Mouse (Mus musculus) C2C12 (cell line): Measurements from ENCODE around the gene Nck2. TPM values are rescaled to one million over a fixed set of nuclear protein-coding genes. Genes with fewer than 3 reads are reported as not detected.

Experiments used
- H3K27me3 ChIP-seq: one replicate; pipeline ENCODE4 v1.6.1; 2011; ENCODE audit not compliant: control insufficient read depth, insufficient read depth, insufficient read length
- H3K36me3 ChIP-seq: one replicate; pipeline ENCODE4 v1.6.1; 2011; ENCODE audit not compliant: control insufficient read depth, insufficient read depth
- H3K4me3 ChIP-seq: one replicate; pipeline ENCODE4 v1.5.1; 2011; ENCODE audit warnings: mild to moderate bottlenecking, control low read depth; ENCODE audit not compliant: poor library complexity, insufficient read depth, severe bottlenecking
- H3K79me2 ChIP-seq: one replicate; pipeline ENCODE4 v1.6.1; 2011; ENCODE audit not compliant: control insufficient read depth, insufficient read depth
- H3K79me3 ChIP-seq: one replicate; pipeline ENCODE4 v1.6.1; 2011; ENCODE audit warnings: low read depth, control low read depth
- H3ac ChIP-seq: one replicate; pipeline ENCODE3; 2011; ENCODE audit warnings: low read depth; ENCODE audit not compliant: control insufficient read depth, insufficient read length
- CEBPB ChIP-seq: IDR thresholded peaks from one replicate; pipeline ENCODE4 v1.6.1; 2011; ENCODE audit warnings: low read depth, mild to moderate bottlenecking, control low read depth, moderate library complexity
- CTCF ChIP-seq: IDR thresholded peaks from one replicate; pipeline ENCODE4 v1.5.1; 2011; ENCODE audit not compliant: control insufficient read depth, insufficient read depth, insufficient read length
- FOSL1 ChIP-seq: IDR thresholded peaks from one replicate; pipeline ENCODE4 v1.8.0; 2011; ENCODE audit warnings: mild to moderate bottlenecking, low read length; ENCODE audit not compliant: poor library complexity, insufficient read depth, severe bottlenecking
- MAX ChIP-seq: IDR thresholded peaks from one replicate; pipeline ENCODE4 v1.6.1; 2011; ENCODE audit warnings: mild to moderate bottlenecking, control low read depth
- MYOD1 ChIP-seq: IDR thresholded peaks from one replicate; pipeline ENCODE4 v1.6.1; 2011; ENCODE audit warnings: low read depth; ENCODE audit not compliant: control insufficient read depth, insufficient read length
- MYOG ChIP-seq: IDR thresholded peaks from one replicate; pipeline ENCODE4 v1.6.1; 2011; ENCODE audit not compliant: control insufficient read depth, insufficient read length; ENCODE audit errors: extremely low read depth
- USF1 ChIP-seq: IDR thresholded peaks from one replicate; pipeline ENCODE4 v1.6.1; 2011; ENCODE audit warnings: low read depth, mild to moderate bottlenecking, control low read depth, moderate library complexity
- polyA plus RNA-seq: library from polyadenylated mRNA; unstranded; fragments of >200 nt; fragmentation: generic; extraction: Trizol; gene quantifications from one replicate; pipeline ENCODE4 v1.2.1, GENCODE M21; 2012; ENCODE audit warnings: missing spikeins

Nck2 gene
- polyA plus RNA-seq, 1 experiment: 18.0 TPM

GRCm38 (mm10) chr1:43574793-43575304, 130.5 kb downstream of the Nck2 start:
- Histone ChIP-seq H3K79me3 (no peaks in the 10 kb centered on the region), H3ac (no peak overlapping the region), H3K36me3 (peaks cover 6% of the 10 kb centered on the region), H3K27me3 (no peaks in the 10 kb centered on the region), H3K4me3 (no peak overlapping the region), H3K79me2 (no peaks in the 10 kb centered on the region)
- TF ChIP-seq MYOD1 (no peak), USF1 (no peak), FOSL1 (no peak), MYOG (no peak), MAX (no peak), CTCF (no peak), CEBPB (no peak)

DNA sequence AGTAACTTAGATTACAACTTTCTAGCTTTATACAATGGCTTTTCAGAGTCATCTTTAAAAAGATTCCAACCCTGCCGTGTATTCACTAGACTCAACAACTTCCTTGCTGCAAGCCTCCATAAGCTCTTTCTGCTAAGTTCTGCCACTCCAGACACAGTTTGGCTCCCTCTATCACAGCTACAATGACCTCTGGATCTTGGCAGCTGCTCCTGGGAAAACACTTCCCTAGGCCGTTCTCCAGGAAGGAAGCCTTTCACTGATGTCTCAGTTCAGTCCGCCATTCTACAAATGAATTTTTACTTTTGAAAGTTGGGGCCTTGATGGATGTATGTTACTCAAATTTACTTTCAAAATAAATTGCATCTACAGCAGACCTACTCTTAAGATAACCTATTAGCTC, 133.0 kb downstream of the Nck2 start:
- Histone ChIP-seq H3K79me3 (no peaks in the 10 kb centered on the region), H3K79me2 (no peaks in the 10 kb centered on the region), H3ac (no peak overlapping the region), H3K36me3 (no peaks in the 10 kb centered on the region), H3K27me3 (no peaks in the 10 kb centered on the region), H3K4me3 (no peak overlapping the region)
- no peak for TF ChIP-seq MYOD1
- no peak for TF ChIP-seq FOSL1
- no peak for TF ChIP-seq MYOG
- no peak for TF ChIP-seq CEBPB

GRCm38 (mm10) chr1:43583564-43583963, 139.2 kb downstream of the Nck2 start:
- no peaks in the 10 kb centered on the region for H3K79me3 ChIP-seq
- TF ChIP-seq MYOG (no peak), CEBPB (no peak), USF1 (no peak), FOSL1 (no peak), MYOD1 (no peak), CTCF (no peak), MAX (no peak)

GRCm38 (mm10) chr1:43589001-43589400, 144.6 kb downstream of the Nck2 start:
- Histone ChIP-seq H3K36me3 (no peaks in the 10 kb centered on the region), H3K27me3 (no peaks in the 10 kb centered on the region), H3K4me3 (no peak overlapping the region), H3K79me3 (no peaks in the 10 kb centered on the region), H3K79me2 (no peaks in the 10 kb centered on the region), H3ac (no peak overlapping the region)
- TF ChIP-seq MYOG (no peak), FOSL1 (no peak), MYOD1 (no peak), CEBPB (no peak), USF1 (no peak), MAX (no peak), CTCF (no peak)

More at GRCm38 (mm10) chr1:43583564-43583963, 139.2 kb downstream of the Nck2 start:
- Histone ChIP-seq H3K27me3 (no peaks in the 10 kb centered on the region), H3K36me3 (no peaks in the 10 kb centered on the region), H3ac (no peak overlapping the region), H3K4me3 (no peak overlapping the region), H3K79me2 (no peaks in the 10 kb centered on the region)

- H3ac ChIP-seq: no peak overlapping the region
- H3K27me3 ChIP-seq: no peaks in the 10 kb centered on the region
- no peak overlapping the region for H3K4me3 ChIP-seq
- H3K79me2 ChIP-seq: no peaks in the 10 kb centered on the region
- H3K36me3 ChIP-seq: no peaks in the 10 kb centered on the region
- TF ChIP-seq MYOG (no peak), CEBPB (no peak), MAX (no peak), MYOD1 (no peak)
- no peaks in the 10 kb centered on the region for H3K79me3 ChIP-seq
Observed at GRCm38 (mm10) chr1:43589910-43590309, 145.5 kb downstream of the Nck2 start.

DNA sequence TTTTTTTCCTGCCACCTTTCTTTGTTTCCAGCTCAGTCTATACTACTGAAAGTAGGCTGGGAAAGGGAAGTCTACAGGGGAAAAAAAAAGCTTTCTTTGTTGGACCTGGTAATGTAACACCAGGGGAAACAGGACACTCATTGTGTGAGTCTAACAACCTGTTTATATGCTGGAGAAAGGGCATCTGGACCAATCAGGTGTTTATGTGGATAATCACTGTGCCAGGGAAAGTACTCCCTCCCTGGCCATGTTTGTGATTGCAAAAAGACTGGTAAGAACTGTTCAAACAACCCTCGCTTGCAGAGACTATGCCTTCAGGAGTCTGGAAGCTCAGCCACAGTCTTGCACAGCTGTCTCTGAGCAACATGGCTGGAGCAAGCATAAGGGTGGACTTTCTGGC, 146.3 kb downstream of the Nck2 start:
- Histone ChIP-seq H3ac (no peak overlapping the region), H3K27me3 (no peaks in the 10 kb centered on the region), H3K79me3 (no peaks in the 10 kb centered on the region), H3K4me3 (no peak overlapping the region), H3K79me2 (no peaks in the 10 kb centered on the region), H3K36me3 (no peaks in the 10 kb centered on the region)
- no peak for TF ChIP-seq MAX
- no peak for TF ChIP-seq MYOD1
- no peak for TF ChIP-seq CEBPB
- no peak for TF ChIP-seq MYOG
- TF ChIP-seq CTCF: no peak
- no peak for TF ChIP-seq FOSL1
- no peak for TF ChIP-seq USF1
